Mouse (Mus musculus) kidney, postnatal 4 days (tissue): ENCODE measurements around the gene Nt5dc2.

Experiments
- DNase-seq, 2 experiments: peaks; one replicate each; pipeline ENCODE4 v3.0.0; 2021; ENCODE audit warnings: mixed read lengths in 2 of 2

Nt5dc2 gene

DNA sequence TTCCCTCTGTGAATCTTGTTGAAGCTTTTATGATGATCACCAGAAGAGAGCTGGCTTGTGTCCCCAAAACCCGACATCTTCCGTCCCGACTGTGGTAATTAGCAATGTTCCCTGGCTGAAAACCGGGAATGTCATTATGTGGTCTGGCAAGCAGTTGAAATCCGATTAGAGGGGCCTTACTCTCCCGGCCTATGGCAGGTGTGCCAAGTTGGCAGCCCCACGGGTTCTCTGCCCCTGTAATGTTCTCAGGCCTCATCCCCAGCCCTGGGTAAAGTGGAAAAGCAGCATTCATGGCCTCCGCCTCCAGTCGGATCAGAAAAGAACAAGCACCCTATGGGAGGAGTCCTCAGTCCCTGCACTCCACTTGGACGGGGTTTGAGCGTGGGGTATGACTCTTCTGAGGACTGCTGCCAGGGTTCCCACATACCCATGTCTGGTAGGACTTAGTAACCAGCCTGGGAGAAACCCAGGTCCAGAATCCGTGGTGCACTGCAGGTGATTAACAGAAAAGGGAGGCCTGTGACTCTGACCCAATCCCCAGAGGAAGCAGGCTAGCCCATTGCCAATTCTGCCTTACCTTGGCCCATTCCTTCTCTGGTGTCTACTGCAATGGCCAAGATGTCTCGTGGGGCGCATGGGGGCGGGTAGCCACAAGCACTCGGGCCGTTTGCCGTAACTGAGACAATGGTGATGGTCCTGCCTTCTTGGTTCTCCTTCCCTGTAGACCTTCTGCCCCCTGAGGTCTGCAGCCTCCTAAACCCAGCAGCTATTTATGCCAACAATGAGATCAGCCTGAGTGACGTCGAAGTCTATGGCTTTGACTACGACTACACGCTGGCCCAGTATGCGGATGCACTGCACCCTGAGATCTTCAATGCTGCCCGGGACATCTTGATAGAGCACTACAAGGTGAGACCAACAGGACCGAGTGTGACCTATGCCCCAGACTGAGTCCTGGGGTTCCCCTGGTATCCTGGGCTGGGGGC, 3.5 kb downstream of the Nt5dc2 start:
- peak in 1 of 2 experiments; percentile 31 for DNase-seq

DNA sequence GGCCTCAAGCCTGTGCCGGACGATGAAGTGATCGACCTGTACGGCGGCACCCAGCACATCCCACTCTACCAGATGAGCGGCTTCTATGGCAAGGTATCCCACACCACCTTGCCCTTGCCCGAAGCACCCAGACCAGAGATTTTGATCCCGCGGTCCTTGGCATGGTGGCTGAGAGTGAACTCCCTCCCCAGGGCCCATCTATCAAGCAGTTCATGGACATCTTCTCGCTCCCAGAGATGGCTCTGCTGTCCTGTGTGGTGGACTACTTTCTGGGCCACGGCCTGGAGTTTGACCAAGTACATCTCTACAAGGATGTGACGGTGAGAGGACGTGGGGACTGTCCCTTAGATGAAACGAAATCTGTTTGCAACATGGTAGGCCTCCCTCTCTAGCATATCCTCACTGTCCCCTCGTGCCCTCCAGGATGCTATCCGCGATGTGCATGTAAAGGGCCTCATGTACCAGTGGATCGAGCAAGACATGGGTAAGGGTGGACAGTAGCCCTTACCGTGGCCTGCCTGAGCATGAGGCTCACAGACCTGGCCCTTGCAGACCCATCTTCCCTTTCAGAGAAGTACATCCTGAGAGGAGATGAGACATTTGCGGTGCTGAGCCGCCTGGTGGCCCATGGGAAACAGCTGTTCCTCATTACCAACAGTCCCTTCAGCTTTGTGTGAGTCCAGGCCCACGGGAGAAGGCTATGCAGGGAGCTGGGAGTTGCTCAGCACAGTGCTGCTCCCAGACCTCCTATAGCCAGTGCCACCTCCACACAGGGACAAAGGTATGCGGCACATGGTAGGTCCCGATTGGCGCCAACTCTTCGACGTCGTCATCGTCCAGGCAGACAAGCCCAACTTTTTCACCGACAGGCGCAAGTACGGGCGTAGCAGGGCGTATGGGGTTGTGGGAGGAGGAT, 4.9 kb downstream of the Nt5dc2 start:
- no peak for DNase-seq

DNA sequence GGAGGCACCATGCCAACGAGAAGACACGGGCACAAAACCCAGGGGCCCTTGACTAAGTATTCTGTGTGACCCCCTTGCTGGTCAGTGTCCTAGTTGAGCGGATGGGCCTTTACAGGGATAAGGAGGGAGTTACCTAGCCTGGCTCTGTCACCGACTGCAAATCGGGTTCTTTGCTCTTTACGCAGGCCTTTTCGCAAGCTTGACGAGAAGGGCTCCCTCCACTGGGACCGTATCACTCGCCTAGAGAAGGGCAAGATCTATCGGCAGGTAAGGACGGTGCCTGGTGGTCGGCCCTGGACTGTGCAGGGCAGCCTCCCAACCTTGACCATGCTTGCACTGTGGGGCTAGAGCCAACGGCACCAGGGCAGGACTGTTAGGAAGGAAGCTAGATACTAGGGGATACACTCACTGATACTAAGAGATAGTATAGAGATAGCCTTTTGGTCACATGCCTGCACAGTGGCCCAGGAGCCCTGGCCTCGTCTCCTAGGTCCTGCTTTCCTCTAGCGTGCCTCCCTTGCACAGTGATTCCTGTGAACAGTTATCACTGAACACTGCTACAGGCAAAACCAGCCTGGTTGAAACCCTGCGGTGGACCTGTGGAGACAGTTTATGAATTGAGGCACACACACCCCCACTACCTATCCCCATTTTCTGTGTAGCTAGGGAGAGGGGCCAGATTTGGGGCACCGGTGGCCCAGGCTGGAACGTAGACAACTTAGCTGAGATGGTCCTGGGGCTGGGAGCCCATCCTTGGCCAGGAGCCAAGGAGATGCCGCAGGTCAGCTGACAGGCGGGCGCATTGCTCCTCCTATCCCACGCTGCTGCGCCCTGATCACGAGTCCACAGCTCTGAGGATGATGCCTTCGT, 5.8 kb downstream of the Nt5dc2 start:
- no peak for DNase-seq

DNA sequence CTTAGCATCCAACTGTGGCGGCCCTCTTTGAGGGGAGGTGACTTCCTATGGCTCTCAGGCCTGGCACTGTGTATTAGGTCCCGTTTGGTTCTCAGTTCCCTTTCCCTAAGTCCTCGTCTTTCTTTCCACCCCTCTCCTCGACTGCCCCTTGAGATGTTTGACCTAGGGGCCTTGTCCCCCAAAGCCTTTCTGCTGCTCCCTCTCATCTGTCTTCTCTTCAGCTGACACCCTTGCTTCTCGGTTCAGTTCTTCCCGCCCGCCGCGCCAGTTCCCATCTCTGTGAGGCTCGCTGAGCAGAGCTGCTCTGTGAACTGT, 6.4 kb downstream of the Nt5dc2 start:
- peak in 1 of 2 experiments; percentile 40 for DNase-seq

DNA sequence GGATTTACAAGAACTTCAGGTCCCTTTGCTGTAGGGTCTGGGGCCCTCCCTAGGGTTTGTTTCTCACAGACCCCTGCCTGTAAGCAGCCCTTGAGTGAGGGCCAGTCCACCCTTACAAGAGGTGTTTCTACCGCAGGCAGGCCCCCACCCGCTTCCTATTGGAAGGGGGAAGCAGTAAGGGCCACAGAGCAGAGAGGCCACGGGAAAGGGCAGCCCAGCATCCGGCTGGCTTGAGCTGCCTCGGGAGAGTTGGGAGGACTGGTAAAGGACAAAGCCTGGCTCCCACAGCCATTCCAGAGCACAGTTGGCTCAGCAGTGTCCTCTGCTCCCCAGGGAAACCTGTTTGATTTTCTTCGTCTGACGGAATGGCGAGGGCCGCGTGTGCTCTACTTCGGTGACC, 6.9 kb downstream of the Nt5dc2 start:
- peak; percentile 62 to 71 for DNase-seq

DNA sequence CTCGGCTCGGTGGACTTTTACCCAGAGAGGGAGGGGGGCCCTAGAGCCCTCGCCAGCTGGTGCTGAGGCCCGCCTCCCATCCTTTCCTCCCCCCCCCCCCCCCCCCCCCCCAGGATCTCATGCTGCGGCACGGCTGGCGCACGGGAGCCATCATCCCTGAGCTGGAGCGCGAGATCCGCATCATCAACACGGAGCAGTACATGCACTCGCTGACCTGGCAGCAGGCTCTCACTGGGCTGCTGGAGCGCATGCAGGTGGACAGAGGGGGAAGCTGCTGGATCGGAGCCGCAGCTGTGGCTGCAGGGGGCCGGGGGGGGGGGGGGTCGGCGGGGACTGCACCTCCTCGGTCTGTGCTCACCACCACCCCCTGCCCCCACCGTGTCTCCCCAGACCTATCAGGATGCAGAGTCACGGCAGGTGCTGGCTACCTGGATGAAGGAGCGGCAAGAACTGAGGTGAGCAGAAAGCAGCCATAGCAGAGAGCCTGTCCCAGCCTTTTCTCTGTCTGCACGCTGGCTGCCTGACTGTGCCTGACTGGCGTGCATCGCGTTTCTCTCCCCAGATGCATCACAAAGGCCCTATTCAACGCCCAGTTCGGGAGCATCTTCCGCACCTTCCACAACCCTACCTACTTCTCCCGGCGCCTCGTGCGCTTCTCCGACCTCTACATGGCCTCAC, 7.5 kb downstream of the Nt5dc2 start:
- DNase-seq = peak in 1 of 2 experiments; percentile 47

DNA sequence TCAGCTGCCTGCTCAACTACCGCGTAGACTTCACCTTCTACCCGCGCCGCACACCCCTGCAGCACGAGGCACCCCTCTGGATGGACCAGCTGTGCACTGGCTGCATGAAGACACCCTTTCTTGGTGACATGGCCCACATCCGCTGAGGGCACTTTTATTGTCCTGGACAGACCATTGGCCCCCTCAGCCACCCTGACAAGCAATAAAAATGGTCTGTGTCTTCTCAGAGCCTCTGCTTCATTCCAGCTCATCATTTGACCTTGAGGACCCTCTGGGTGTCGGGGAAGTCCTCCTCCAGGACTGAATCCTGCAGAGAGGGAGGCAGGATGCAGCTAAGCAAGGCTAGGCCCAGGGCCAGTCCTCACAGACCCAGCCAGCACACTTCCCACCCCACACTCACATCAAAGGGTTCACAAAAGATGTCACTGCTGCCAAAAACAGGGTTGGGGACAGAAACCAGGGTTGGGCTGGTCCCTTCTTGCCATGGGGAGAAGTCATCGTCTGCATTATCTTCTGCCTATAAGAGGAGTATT, 8.1 kb downstream of the Nt5dc2 start:
- DNase-seq = no peak

DNA sequence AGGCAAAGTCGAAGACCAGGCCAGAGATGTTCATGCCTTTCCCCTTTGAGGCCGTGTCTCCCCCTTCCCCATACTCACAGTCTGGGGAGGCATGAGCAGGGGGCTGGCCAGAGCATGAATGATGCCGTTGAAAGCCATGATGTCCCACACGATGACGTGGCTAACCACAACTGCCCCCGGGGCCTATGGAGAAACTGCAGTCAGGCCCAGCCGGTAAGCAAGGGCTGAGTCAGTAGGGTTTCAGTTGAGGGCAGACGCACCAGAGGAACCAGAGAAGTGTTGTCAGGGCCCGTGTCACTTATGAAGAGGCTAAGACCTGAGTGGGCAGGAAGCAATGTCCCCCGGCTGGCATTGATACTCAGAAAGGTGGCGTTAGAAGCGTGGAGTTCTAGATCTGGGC, 8.8 kb downstream of the Nt5dc2 start:
- no peak for DNase-seq

DNA sequence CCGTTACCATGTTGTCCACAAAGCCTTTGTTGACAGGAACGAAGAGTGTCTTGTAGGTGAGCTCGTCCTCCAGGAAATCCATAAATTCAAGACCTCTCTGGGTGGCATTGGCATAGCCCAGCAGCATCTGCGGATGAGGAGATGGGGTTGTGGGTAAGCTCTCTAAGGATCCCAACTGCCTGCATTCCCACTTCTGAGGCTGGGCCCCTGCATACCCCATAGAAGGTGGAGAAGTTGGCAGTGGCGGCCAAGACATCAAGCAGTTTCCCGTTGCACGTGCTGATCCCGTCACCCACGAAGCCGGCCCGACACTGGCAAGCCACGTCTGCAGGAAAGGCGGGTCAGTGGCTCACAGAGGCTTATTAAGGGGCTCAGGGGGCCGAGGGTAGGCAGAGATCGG, 9.3 kb downstream of the Nt5dc2 start:
- DNase-seq = no peak

DNA sequence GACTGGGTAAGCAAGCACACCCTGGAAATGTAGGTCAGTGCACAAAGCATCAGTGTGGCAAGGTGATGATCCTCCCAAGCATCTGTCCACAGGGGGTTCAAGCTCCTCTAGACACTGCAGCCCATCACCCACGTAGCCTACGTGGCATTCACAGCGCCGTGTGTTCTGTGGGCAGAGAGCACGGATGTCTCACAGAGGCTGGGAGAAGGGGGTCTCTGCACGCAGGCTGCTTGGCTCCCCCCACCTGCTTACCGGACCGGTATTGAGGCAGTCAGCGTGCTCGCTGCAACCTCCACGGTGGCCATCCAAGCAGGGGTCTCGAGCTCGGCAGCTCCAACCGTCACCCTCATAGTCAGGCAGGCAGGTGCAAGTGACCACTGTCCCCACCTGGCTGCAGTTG, 10.2 kb downstream of the Nt5dc2 start:
- DNase-seq = no peak

DNA sequence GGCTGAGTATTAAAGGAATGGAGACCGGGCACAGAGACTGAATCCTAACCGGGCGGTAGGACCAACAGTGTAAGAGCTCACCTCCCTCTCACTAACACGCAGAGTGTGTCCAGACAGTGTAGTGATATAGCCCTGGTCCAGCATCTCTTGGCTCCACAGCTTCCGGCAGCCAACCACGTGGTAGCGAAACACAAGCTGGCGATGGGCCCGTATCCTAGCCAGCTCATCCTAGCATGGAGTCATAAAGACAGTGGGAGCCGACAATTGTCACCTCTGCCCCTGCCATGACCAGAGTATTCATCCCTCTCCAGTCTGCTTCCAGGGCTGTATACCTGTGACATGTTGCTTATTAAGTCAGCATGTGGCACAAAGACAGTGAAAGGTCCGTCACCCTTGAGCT, 14.8 kb downstream of the Nt5dc2 start:
- DNase-seq = no peak

DNA sequence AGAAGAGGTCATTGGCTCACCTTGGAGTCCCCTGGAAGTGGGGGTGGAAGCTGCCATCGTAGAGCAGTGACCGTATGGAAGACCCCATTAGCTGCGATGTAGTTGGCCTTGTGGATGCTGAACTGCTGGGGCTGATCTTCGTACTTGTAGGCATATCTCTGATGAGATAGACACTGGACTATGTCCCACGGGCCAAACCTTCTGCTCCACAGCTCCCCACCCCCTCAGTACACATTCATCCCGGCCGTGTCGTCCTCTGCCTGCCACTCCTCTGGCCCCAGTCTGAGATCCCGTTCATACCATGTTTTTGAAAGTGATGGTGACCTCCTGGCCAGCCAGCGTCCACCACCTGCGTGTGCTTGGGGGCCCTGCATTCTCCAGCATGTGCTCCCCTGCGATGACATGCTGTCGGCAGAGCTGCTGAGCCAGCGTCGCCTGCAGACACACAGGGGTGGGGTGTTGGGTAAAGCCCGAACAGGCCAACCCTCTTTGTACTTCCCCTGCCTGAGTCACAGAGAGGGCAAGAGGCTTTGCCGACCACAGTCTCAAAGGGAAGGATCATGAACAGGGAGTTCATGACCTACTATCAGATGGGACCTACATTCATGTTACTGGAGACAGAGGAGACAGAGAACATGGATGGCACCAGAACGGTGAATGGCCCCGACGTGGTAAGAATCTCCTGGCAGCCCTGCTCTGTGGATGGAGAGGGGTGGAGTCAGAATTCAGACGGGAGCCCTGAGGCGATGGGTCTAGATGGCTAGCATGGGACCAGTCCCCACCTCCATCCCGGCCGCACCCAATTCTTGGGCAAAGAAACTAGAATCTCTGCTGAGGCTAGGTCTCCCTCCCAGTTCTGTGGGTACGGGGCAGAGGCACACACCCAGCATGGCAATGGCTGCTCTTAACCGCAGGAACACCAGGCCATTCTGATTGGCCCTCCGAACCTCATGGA, 29.6 kb downstream of the Nt5dc2 start:
- DNase-seq = no peak

DNA sequence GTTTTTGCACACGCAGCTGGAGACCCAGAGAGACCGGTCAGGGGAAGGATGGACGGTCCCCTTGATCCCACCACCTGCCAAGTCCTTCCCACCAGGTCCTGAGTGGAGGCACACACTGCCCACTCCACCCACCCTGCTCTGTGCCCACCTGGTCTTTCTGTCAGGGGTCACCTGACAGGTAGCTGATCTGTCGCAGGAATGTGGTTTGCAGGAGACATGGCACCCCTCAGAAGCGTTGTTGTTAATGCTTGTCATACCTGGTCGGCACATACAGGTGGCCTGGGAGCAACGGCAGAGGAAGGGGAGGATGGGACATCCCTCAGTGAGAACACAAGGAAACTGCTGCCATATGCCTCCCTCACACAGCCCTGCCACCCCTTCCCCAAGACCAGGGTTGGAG, 30.3 kb downstream of the Nt5dc2 start:
- DNase-seq = no peak

DNA sequence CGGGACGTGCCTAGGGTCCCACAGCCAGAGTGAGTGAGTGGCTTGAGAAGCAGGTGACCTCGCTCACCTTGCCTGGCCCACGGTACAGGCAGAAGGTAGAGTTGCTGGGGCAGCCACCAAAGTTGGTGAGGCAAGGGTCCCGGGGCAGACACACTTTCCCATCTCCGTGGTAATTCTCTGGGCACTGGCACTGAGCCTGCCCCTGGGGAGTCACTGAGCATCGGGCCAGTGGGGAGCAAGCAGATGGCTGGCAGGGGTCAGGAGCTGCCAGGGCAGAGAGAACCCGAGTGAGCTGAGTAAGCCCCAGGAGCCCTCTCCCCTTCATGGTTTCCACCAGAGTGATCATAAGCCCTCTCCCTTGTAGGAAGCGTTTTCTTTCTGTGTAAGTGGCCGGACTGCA, 30.8 kb downstream of the Nt5dc2 start:
- DNase-seq = no peak

DNA sequence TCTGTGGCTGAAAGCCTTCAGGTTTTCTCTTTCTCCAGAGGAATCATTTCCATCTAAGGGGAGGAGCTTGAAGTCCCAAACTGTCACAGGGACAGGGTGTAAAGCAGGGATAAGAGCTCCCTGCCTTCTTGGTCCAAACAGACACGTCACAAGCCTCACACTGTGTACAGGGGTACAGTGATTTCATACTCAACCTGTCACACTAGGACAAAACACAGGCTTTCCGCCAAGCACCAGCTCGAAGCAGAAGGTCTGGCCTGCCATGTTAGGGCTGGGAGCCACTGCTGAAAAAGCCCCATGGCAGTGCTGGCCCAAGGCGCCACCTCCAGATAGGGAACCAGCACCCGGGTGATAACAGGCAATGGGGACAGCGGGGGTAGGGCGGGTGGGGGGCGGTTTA, 33.2 kb downstream of the Nt5dc2 start:
- no peak for DNase-seq

DNA sequence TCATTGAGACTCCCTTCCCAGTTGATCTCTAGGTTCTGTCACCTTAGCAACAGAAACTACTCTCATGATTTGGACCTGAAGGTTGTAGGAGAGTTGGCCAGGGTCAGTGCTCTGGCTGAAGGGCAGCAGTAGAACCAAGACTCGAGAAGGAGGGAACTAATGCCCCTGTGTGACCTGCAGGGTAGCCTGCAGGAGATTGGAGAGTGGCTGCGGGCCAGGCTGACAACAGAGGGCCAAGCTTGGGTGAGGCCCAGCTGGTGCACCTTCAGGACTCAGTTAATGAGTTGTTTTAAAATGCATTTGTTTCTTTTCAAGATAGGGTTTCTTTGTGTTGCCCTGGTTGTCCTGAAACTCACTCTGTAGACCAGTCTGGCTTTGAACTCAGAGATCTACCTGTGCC, 34.2 kb downstream of the Nt5dc2 start:
- DNase-seq = no peak

DNA sequence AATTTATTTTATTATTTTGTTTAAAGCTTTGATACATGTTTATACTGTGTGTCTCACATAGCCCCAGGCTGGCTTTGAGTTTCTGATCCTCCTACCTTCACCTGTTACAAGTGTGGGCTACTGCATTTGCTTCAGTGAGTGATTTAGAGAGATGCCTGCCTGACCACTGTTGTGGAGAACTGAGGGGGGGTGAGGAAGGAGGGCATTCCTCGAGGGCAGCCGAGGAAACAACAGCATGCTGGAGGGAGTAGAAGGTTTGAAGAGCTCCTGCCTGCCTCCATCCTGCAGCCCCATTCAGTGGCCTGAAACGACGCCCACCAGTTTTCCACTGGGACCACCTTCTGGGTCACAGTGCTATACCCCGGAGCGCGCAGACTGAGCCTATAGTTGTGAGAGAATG, 34.6 kb downstream of the Nt5dc2 start:
- peak; percentile 34 to 60 for DNase-seq

DNA sequence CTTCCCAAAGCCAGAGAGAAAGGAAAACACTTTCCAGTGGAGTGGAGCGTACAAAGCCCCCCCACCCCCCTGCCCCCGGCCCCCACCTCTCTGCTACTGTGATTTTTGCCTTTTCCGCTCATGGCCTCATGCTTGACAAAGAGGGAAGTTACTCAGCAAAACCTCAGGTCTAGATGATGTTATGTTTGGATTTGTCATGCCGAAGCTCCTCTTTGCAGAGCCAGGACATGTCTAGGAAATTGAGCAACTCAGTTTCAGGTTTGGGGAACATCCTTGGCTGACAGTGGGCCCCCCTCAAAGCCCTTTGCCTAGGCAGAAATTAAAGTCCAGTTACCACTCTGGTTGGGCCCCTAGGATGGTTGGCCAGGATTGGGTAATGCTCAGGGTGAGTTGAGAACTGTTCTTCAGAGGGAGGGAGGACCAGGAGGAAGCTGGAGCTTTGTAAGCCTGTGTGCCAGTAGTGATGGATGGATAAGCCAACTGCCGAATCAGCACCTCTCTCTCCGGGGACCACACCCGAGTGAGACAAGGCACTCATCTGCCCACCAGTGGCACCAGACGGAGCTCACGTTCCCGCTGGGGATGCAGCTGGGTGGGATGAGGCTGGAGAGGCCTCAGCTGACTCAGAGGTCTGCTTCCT, 35.3 kb downstream of the Nt5dc2 start:
- DNase-seq = peak; percentile 40 to 50

DNA sequence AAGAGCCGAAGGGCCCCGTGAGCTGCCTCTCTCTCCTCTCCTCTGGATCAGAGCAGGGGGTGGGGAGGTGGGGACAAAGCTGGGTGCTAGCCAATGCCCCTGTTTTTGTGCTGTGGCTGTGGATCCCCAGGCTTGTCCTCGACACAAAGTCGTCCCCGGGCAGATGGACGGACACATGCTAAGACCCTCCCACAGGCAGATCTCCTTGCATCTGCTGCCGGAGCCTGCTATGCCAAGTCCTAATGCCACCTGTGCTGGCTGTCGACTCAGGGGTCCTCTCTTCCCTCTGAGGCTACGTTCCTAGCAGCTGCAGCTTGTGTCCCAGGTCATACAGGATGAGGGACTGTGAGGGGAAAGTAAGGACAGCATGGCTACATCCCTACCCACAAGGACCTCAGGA, 36.0 kb downstream of the Nt5dc2 start:
- DNase-seq = no peak

DNA sequence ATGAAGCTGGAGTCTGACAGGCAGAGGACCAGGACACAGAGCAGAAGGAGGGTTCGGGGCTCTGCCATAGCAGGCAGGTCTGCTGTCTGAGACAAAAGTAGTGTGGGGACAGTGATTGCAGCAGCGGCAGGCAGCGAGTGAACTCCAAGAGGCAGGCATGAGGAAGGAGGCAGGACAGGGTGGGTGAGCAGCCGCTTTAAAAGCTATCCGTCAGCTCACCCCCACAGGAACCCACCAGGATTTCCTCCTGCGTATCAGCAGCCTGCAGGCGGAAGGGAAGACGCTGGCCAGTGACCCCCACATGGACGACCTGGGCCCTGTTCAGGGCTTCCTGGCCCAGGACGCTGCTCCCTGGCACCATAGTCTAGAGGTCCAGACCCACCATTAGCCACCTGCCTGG, 37.6 kb downstream of the Nt5dc2 start, which contains the start of gene Stab1:
Gene Stab1 (minus strand): TSS at position 217 of the 400 bp plus-strand sequence.
- peak; percentile 57 to 67 for DNase-seq
